Mouse (Mus musculus) heart, adult 2 months (tissue): ENCODE measurements around the gene Zfp473. TPM values are rescaled to one million over a fixed set of nuclear protein-coding genes. Genes with fewer than 3 reads are reported as not detected.

Experiments used
- DNase-seq, 2 experiments: peaks; one replicate each; pipeline ENCODE4 v3.0.0; 2021
- H3K27ac ChIP-seq: fragments of 200-600 bp; 2 replicates; pipeline ENCODE4 v1.8.1; 2022
- H3K27me3 ChIP-seq: fragments of 200-500 bp; 2 replicates; pipeline ENCODE4 v1.6.1; 2012; ENCODE audit warnings: mild to moderate bottlenecking, low read length, inconsistent platforms, mixed read lengths; ENCODE audit not compliant: control insufficient read depth, insufficient read depth
- H3K36me3 ChIP-seq: fragments of 200-500 bp; 2 replicates; pipeline ENCODE4 v1.6.1; 2012; ENCODE audit warnings: low read length, inconsistent platforms; ENCODE audit not compliant: control insufficient read depth, insufficient read depth
- H3K4me1 ChIP-seq: fragments of 200-500 bp; 2 replicates; pipeline ENCODE4 v1.6.1; 2011; ENCODE audit warnings: low read length; ENCODE audit not compliant: control insufficient read depth, insufficient read depth
- H3K4me3 ChIP-seq: fragments of 200-600 bp; 2 replicates; pipeline ENCODE4 v1.8.1; 2022
- H3K79me2 ChIP-seq: fragments of 200-500 bp; replicated peaks from 2 replicates; pipeline ENCODE4 v1.6.1; 2012; ENCODE audit warnings: mild to moderate bottlenecking, inconsistent platforms, low read length, moderate library complexity, mixed read lengths; ENCODE audit not compliant: control insufficient read depth, insufficient read depth
- H3K9ac ChIP-seq: fragments of 200-500 bp; 2 replicates; pipeline ENCODE4 v1.6.1; 2012; ENCODE audit warnings: low read depth, mild to moderate bottlenecking, control low read depth, inconsistent platforms, low read length, mixed read lengths
- CTCF ChIP-seq: fragments of 200-600 bp; IDR thresholded peaks from 2 replicates; pipeline ENCODE4 v1.8.1; 2022; ENCODE audit warnings: antibody characterized with exemption, mild to moderate bottlenecking, moderate library complexity
- EP300 ChIP-seq: fragments of 200-500 bp; IDR thresholded peaks from 2 replicates; pipeline ENCODE4 v1.6.1; 2011; ENCODE audit warnings: low read depth, low read length, control low read depth; ENCODE audit not compliant: insufficient read depth
- POLR2A ChIP-seq: fragments of 200-500 bp; IDR thresholded peaks from 2 replicates; pipeline ENCODE4 v1.6.1; 2011; ENCODE audit warnings: mild to moderate bottlenecking, low read depth, low read length, control low read depth; ENCODE audit not compliant: insufficient read depth
- WGBS: fragments of 180-500 bp; shearing (Covaris S2); methylation state at CpG from one replicate; pipeline ENCODE4 v1.1.7; 2018; 5-methylcytosine and 5-hydroxymethylcytosine counted together
- intact Hi-C: fragments of 180-260 bp; cut with DNase I; formaldehyde crosslinking; loops from one replicate; pipeline ENCODE4 v1.15.1; 2025
- polyA plus RNA-seq: library from polyadenylated mRNA; depleted of rRNA; stranded (reverse); fragments of >200 nt; gene quantifications from 2 replicates; pipeline ENCODE4 v1.2.3, GENCODE M21; 2012
- total RNA-seq, 2 experiments: library from RNA; stranded (reverse); gene quantifications; 2 replicates each; pipeline ENCODE4 v1.2.3; 2021

The Zfp473 gene
- total and polyA plus RNA-seq, 3 experiments: 0.12 TPM; not detected in 2

DNA sequence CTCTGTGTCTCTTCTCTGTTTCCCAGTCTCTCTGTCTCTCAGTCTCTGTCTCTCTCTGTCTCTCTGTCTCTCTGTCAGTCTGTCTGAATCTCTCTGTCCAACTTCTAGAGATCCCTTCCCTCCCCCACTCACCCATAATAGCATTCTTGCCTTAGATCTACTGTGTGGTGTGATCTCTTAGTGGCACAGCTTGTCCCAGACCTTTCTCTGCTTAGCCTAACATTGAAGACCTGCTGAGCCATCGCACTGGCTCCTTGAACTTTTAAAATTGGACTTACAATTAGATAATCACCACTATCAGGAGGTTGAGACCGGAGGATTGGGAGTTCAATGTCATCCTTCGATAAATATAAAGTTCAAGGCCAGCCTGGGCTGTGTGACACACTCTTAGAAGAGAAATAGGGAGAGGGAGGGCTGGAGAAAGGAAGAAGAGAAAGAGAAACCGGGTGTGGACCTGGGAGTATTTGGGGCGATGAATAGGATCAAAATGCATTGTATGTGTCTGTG lies 43.6 kb downstream of the Zfp473 start:
- no peak overlapping the region for H3K4me3 ChIP-seq
- no peaks in the 10 kb centered on the region for H3K36me3 ChIP-seq
- no peaks in the 10 kb centered on the region for H3K79me2 ChIP-seq
- no peak for TF ChIP-seq EP300
- TF ChIP-seq CTCF: no peak
- TF ChIP-seq POLR2A: no peak
- H3K27me3 ChIP-seq: no peaks in the 10 kb centered on the region
- intact Hi-C loops: no loop called here
- no peaks in the 10 kb centered on the region for H3K4me1 ChIP-seq
- no peak overlapping the region for H3K9ac ChIP-seq
- H3K27ac ChIP-seq: no peak overlapping the region
- WGBS: 82% methylated on average over 5 of the region's 5 CpGs
- DNase-seq: no peak

DNA sequence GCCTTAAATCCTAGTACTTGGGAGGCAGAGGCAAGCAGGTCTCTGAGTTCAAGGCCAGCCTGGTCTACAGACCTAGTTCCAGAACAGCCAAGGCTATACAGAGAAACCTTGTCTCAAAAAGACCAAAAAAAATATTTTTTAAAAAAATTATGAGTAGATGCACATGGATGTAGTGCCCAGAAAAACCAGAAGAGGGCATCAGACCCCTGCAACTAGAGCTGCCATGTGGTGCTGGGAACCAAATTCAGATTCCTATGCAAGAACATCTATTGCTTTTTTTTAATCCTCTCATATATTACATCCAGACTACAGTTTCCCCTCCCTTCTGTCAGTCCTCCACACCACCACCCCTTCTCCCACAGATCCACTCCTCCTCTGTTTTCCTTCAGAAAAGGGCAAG lies 44.5 kb downstream of the Zfp473 start:
- no peaks in the 10 kb centered on the region for H3K4me1 ChIP-seq
- no peaks in the 10 kb centered on the region for H3K27me3 ChIP-seq
- no peaks in the 10 kb centered on the region for H3K79me2 ChIP-seq
- intact Hi-C loops: no loop called here
- H3K36me3 ChIP-seq: no peaks in the 10 kb centered on the region
- no peak overlapping the region for H3K9ac ChIP-seq
- no peak overlapping the region for H3K27ac ChIP-seq
- no peak for TF ChIP-seq CTCF
- no peak for TF ChIP-seq EP300
- no peak for TF ChIP-seq POLR2A
- DNase-seq: no peak
- no peak overlapping the region for H3K4me3 ChIP-seq

DNA sequence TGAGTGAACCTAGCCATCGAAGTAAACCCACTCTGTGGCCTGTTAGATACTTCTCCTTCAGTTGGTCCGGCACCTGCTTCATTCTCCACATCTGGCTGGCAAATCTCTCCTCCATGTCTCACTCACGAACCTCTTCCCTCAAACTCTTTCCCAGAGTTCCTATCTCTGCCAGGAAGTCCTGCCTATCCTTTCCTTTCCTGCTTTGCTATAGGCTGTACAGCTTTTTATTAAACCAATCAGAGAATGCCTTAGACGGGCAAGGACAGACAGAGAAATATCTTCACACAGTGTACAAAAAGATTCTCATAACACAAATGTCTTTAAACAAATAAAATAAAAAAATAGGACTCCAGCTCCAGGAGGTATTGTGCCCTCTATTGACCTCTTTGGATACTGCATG lies 45.8 kb downstream of the Zfp473 start:
- intact Hi-C loops: no loop called here
- 81% methylated on average over 4 of the region's 4 CpGs for WGBS
- no peak overlapping the region for H3K4me3 ChIP-seq
- H3K36me3 ChIP-seq: no peaks in the 10 kb centered on the region
- TF ChIP-seq POLR2A (no peak), CTCF (no peak), EP300 (no peak)
- no peak overlapping the region for H3K9ac ChIP-seq
- H3K27me3 ChIP-seq: no peaks in the 10 kb centered on the region
- DNase-seq: no peak
- H3K27ac ChIP-seq: no peak overlapping the region
- H3K79me2 ChIP-seq: no peaks in the 10 kb centered on the region
- no peaks in the 10 kb centered on the region for H3K4me1 ChIP-seq

DNA sequence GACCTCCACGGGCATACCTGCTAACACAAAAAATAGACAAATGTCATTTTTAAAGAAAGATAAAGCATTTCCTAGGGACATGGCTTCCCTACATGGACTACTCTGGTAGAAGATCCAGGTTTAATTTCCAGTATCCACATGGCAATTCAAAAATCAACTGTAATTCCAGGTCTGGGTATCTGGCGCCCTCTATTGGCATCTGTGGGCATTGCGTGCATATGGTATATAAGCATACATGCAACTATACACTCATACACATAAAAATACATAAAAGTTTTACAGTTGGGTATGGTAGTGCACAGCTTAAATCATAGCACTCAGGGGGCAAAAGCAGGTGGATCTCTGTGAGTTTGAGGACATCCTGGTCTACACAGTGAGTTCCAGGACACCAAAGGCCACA lies 46.5 kb downstream of the Zfp473 start:
- no peaks in the 10 kb centered on the region for H3K79me2 ChIP-seq
- no peak overlapping the region for H3K4me3 ChIP-seq
- peak in 1 of 2 experiments; percentile 53 for DNase-seq
- WGBS: 55% methylated on average over 3 of the region's 3 CpGs
- H3K4me1 ChIP-seq: no peaks in the 10 kb centered on the region
- intact Hi-C loops: loop anchor here (5.0 kb wide), 2 partner anchors 37 to 57 kb away; no protein-coding TSS in a partner anchor
- TF ChIP-seq POLR2A (no peak), CTCF (peak; percentile 82)
- H3K9ac ChIP-seq: no peak overlapping the region
- no peaks in the 10 kb centered on the region for H3K27me3 ChIP-seq
- no peaks in the 10 kb centered on the region for H3K36me3 ChIP-seq
- H3K27ac ChIP-seq: no peak overlapping the region

DNA sequence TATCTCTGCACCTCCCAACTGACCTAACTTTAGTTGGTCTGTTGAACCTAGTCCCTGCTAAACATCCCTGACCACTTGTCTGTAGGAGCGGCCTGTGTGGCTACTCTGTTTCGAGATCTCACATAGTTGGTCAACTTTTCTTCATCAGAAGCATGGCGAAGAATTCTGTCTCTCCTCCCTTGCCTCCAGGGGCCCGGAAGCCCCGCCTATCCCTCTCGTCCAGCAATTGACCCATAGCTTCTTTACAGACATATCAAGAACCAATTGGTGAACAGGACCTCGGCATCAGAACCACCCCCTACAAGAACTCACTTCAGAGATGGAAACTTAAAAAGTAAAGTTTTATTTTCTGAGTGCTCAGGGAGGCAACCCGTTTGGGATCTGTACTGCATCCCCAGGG lies 47.9 kb downstream of the Zfp473 start:
- no peaks in the 10 kb centered on the region for H3K79me2 ChIP-seq
- H3K36me3 ChIP-seq: no peaks in the 10 kb centered on the region
- no peaks in the 10 kb centered on the region for H3K4me1 ChIP-seq
- no peak for DNase-seq
- H3K27me3 ChIP-seq: no peaks in the 10 kb centered on the region
- intact Hi-C loops: loop anchor here (5.0 kb wide), 2 partner anchors 36 to 56 kb away; no protein-coding TSS in a partner anchor
- H3K4me3 ChIP-seq: no peak overlapping the region
- no peak overlapping the region for H3K27ac ChIP-seq
- TF ChIP-seq CTCF: no peak
- TF ChIP-seq EP300: no peak
- TF ChIP-seq POLR2A: no peak
- 65% methylated on average over 8 of the region's 8 CpGs for WGBS
- H3K9ac ChIP-seq: no peak overlapping the region

DNA sequence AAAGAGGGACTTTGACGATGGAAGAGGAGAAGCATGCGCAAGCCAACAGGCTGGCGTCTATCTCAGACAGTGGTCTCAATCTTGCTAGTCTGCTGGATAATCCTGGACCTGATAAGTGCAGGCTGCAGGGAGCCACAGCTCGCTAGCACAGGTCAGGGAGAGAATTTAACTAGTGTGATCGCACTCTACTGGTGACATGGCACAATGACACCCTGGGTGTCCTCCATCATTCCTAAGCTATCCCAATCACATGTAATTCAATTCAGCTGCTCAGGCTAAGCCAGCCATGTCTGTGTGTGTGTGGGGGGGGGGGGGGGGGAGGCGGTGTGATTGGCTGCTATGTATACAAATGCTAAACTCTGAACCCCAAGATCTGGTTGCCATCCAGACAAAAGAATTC lies 48.9 kb downstream of the Zfp473 start:
- intact Hi-C loops: loop anchor here (5.0 kb wide), 2 partner anchors 35 to 55 kb away; no protein-coding TSS in a partner anchor
- Histone ChIP-seq H3K9ac (no peak overlapping the region), H3K4me3 (no peak overlapping the region), H3K27ac (no peak overlapping the region), H3K36me3 (no peaks in the 10 kb centered on the region), H3K27me3 (no peaks in the 10 kb centered on the region), H3K79me2 (no peaks in the 10 kb centered on the region), H3K4me1 (no peaks in the 10 kb centered on the region)
- DNase-seq: peak in 1 of 2 experiments; percentile 30
- 4% methylated on average over 6 of the region's 6 CpGs for WGBS
- TF ChIP-seq POLR2A (no peak), CTCF (peak; percentile 69), EP300 (no peak)
